Mouse (Mus musculus) forebrain, embryonic 11.5 days (tissue): ENCODE results near the gene Gli1. TPM values are rescaled to one million over a fixed set of nuclear protein-coding genes. Genes with fewer than 3 reads are reported as not detected.
A peak's percentile ranks its signal among the peaks of the same experiment; 100 is the strongest.

Experiments used
- ATAC-seq: fragments of 200-750 bp; cut with Nextera tagmentation; replicated peaks from 2 replicates; pipeline ENCODE4 v1.8.0; 2017; ENCODE audit warnings: moderate TSS enrichment; ENCODE audit not compliant: low FRiP score
- DNase-seq: peaks from one replicate; pipeline ENCODE4 v3.0.0-alpha.2; 2017; ENCODE audit warnings: low spot score
- H3K27ac ChIP-seq: fragments of 300-500 bp; sonication (generic); 2 replicates; pipeline ENCODE4 v1.5.1; 2014; ENCODE audit warnings: low read depth, low read length
- H3K27me3 ChIP-seq: fragments of 300-500 bp; sonication (generic); 2 replicates; pipeline ENCODE4 v1.6.1; 2014; ENCODE audit warnings: mild to moderate bottlenecking, low read length, mixed read lengths; ENCODE audit not compliant: control insufficient read depth, insufficient read depth
- H3K36me3 ChIP-seq: fragments of 300-500 bp; sonication (generic); 2 replicates; pipeline ENCODE4 v1.6.1; 2014; ENCODE audit warnings: mild to moderate bottlenecking, low read length, moderate library complexity, mixed read lengths; ENCODE audit not compliant: control insufficient read depth, insufficient read depth
- H3K4me1 ChIP-seq: fragments of 300-500 bp; sonication (generic); replicated peaks from 2 replicates; pipeline ENCODE4 v1.6.1; 2014; ENCODE audit warnings: low read length, mixed read lengths; ENCODE audit not compliant: control insufficient read depth, insufficient read depth
- H3K4me2 ChIP-seq: fragments of 300-500 bp; sonication (generic); 2 replicates; pipeline ENCODE4 v1.6.1; 2014; ENCODE audit warnings: low read depth, mild to moderate bottlenecking, low read length, moderate library complexity, mixed read lengths; ENCODE audit not compliant: severe bottlenecking
- H3K4me3 ChIP-seq: fragments of 300-500 bp; sonication (generic); 2 replicates; pipeline ENCODE4 v1.5.1; 2014; ENCODE audit warnings: low read depth, low read length
- H3K9ac ChIP-seq: fragments of 300-500 bp; sonication (generic); 2 replicates; pipeline ENCODE4 v1.6.1; 2014; ENCODE audit warnings: low read length
- H3K9me3 ChIP-seq: fragments of 300-500 bp; sonication (generic); 2 replicates; pipeline ENCODE4 v1.6.1; 2016; ENCODE audit warnings: low read length, mixed read lengths; ENCODE audit not compliant: control insufficient read depth
- WGBS: fragments of 180-500 bp; shearing (Covaris S2); extraction: QIAGEN DNeasy Blood & Tissue Kit; methylation state at CpG from one replicate; pipeline ENCODE4 v1.1.7; 2014; 5-methylcytosine and 5-hydroxymethylcytosine counted together
- polyA plus RNA-seq: library from polyadenylated mRNA; unstranded; fragments of >200 nt; fragmentation: Nextera tagmentation; extraction: Ambion mirVana; gene quantifications from 2 replicates; pipeline ENCODE4 v1.2.1, GENCODE M21; 2014

Gene Gli1
- polyA plus RNA-seq, 1 experiment from 2014 or later, result 6.1 TPM

DNA sequence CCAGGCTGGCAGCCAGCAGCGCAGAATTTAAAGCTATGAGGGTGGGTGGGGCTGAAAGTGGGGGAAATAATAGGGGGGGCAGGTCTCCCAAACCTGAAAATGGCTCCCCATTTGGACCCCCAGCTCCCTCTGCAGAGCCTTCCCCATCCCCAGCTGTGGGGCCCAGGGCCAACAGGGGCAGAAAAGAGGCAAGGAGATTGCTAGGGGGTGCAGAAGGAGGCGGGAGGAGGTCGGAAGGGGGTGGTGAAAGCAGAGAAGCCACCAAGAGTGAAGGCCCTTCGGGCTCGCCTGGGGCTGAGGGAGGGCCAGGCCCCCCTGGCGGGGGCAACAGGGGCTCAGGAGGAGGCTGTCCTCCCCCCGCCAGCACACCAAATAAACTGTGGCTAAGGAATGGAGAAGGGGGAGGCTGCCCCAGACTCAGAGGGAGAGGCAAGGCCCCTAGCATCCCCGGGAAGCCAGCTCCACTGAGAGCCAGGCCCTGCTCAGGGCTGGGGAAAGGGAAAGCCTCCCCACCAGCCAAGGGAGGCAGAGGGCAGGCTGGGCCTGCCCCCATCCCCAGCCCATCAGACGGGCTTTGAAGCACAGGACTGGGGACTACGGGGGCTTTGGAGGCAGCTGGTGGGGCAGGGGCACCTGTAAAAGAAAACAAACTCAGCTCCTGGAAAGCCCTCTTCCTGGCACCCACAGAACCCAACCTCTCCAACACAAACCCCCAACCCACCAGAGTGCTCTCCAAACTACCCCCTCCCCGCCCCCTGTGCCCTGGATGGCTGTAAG, 56.9 kb downstream of the Gli1 start:
- H3K4me2 ChIP-seq, result no peak overlapping the region
- no peaks in the 10 kb centered on the region for H3K27me3 ChIP-seq
- H3K36me3 ChIP-seq, result peaks cover 20% of the 10 kb centered on the region; the same call in 1 of the 2 replicates
- ATAC-seq (no peak), DNase-seq (peak; percentile 47)
- no peak overlapping the region for H3K4me3 ChIP-seq
- peaks cover 15% of the 10 kb centered on the region for H3K4me1 ChIP-seq
- H3K9ac ChIP-seq, result peak overlapping the region; percentile 20; the same call in 1 of the 2 replicates
- H3K27ac ChIP-seq, result no peak overlapping the region
- no peaks in the 10 kb centered on the region for H3K9me3 ChIP-seq
- 74% methylated on average over 11 of the region's 11 CpGs for WGBS

DNA sequence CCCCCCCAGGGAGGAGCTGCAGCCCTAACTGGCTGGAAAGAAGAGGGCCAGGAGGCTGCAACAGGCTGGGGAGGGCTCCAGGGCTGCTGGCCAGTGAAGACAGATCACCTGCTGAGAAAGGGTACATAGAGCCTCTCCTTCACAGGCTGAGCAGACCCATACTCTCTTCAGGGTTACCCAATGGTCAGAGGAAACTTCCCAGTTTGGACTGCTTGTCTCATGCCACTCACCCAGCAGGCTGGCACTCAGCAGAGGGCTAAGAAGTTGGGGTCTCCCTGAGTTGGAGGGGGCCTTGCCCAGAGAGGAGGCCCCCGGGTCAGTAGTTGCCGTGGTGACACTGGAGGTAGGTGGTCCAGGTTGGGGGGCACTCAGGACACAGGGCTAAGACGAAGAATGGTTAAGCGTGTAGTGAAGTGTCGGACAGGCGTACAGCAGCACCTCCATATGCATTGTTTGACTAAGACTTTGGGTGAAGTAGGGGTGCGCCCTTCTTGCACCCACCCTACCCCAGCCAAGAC, 57.6 kb downstream of the Gli1 start:
- H3K9ac ChIP-seq, result no peak overlapping the region
- H3K4me2 ChIP-seq, result no peak overlapping the region
- DNase-seq (peak; percentile 51), ATAC-seq (no peak)
- H3K4me1 ChIP-seq, result peaks cover 15% of the 10 kb centered on the region
- H3K4me3 ChIP-seq, result no peak overlapping the region
- peaks cover 22% of the 10 kb centered on the region for H3K36me3 ChIP-seq
- H3K9me3 ChIP-seq, result no peaks in the 10 kb centered on the region
- WGBS, result 92% methylated on average over 7 of the region's 7 CpGs
- H3K27me3 ChIP-seq, result no peaks in the 10 kb centered on the region
- no peak overlapping the region for H3K27ac ChIP-seq

DNA sequence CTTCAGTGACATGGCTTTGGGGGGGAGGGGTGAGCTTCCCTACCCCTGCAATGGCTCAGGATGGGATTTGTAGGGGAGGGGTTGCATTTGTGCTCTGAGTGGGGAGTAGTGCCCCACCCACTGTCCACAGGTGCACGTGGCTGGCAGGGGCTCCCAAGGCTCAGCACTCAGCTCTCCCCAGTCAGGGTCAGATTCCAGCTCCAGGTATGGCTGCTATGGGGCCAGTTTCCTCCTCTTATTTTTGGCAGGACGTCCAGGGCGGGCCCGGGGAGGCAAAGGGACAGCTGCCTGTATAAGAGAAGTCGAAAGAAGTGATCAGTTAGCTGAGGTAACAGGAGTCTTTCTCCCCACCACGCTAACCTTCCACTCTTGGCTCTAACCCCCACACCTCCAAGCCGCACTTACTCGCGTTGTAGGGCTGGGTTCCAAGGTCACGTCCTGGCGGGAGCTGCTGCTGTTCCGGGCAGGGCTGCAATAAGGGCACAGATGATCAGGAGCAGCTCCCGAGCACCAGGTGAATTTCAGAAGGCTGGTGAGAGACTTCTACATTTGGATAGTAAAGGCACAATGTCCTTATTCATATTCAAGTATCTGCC, 59.1 kb downstream of the Gli1 start:
- Histone ChIP-seq H3K4me2 (no peak overlapping the region), H3K36me3 (peaks cover 22% of the 10 kb centered on the region), H3K9ac (no peak overlapping the region), H3K9me3 (no peaks in the 10 kb centered on the region), H3K4me3 (no peak overlapping the region), H3K4me1 (peaks cover 13% of the 10 kb centered on the region), H3K27ac (no peak overlapping the region), H3K27me3 (no peaks in the 10 kb centered on the region)
- peak; percentile 43 for DNase-seq
- no peak for ATAC-seq
- WGBS, result 88% methylated on average over 13 of the region's 13 CpGs

DNA sequence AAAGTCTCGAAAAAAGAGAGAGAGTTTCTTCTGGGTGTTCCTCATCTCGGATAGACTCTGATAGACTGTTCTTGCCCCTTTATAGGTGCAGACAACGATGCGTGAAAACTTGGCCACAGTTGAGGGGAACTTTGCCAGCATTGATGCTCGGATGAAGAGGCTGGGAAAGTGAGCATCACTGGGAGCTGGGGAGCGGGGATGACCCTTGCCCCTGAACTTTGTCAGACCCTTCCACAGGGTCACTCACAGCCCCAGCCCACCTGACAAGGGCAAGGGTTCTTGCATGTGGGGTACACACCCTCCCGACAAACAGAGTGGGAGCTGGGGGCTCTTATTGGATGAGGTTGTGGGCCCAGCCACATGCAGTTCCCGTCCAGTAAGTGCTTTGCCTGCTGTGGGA, 60.5 kb downstream of the Gli1 start:
- no peak for ATAC-seq
- DNase-seq, result no peak
- H3K27me3 ChIP-seq, result no peaks in the 10 kb centered on the region
- H3K9me3 ChIP-seq, result no peaks in the 10 kb centered on the region
- WGBS, result 92% methylated on average over 8 of the region's 8 CpGs
- no peak overlapping the region for H3K27ac ChIP-seq
- peaks cover 22% of the 10 kb centered on the region for H3K36me3 ChIP-seq
- no peak overlapping the region for H3K4me3 ChIP-seq
- H3K4me2 ChIP-seq, result no peak overlapping the region
- H3K9ac ChIP-seq, result no peak overlapping the region
- H3K4me1 ChIP-seq, result no peaks in the 10 kb centered on the region

Other genes starting within 250 kb of the Gli1 start
- 51.1 and 57.9 TPM in 2 replicates for gene Os9, start 220.8 kb downstream of the Gli1 start, polyA plus RNA-seq
- 7.8 and 8.4 TPM in 2 replicates for gene B4galnt1, start 176.7 kb downstream of the Gli1 start, polyA plus RNA-seq
- gene Slc26a10, start 161.3 kb downstream of the Gli1 start, polyA plus RNA-seq, result 0.93 and 1.1 TPM in 2 replicates
- 31.6 and 33.5 TPM in 2 replicates for gene Arhgef25, start 151.9 kb downstream of the Gli1 start, polyA plus RNA-seq
- 157 and 170 TPM in 2 replicates for gene Dtx3, start 146.2 kb downstream of the Gli1 start, polyA plus RNA-seq
- gene Pip4k2c, start 130.4 kb downstream of the Gli1 start, polyA plus RNA-seq, result 16.4 and 17.2 TPM in 2 replicates
- 21.7 and 23.6 TPM in 2 replicates for gene Kif5a, start 78.6 kb downstream of the Gli1 start, polyA plus RNA-seq
- 202 and 207 TPM in 2 replicates for gene Dctn2, start 75.6 kb downstream of the Gli1 start, polyA plus RNA-seq
- gene Mbd6, start 53.0 kb downstream of the Gli1 start, polyA plus RNA-seq, result 22.6 and 24.0 TPM in 2 replicates
- gene Mars, start 30.2 kb downstream of the Gli1 start, polyA plus RNA-seq, result 191 and 195 TPM in 2 replicates
- 0.88 and 1.7 TPM in 2 replicates for gene Arhgap9, start 20.0 kb downstream of the Gli1 start, polyA plus RNA-seq
- 0.05 and 0.07 TPM in 2 replicates for gene Inhbe, start 12.4 kb upstream of the Gli1 start, polyA plus RNA-seq
- not detected in 2 replicates for gene Inhbc, start 28.5 kb upstream of the Gli1 start, polyA plus RNA-seq
- gene R3hdm2, start 38.4 kb upstream of the Gli1 start, polyA plus RNA-seq, result 34.7 and 44.6 TPM in 2 replicates
- not detected in 2 replicates for gene Stac3, start 159.7 kb upstream of the Gli1 start, polyA plus RNA-seq
- 5.9 and 6.1 TPM in 2 replicates for gene Ndufa4l2, start 173.0 kb upstream of the Gli1 start, polyA plus RNA-seq
- gene Shmt2, start 180.5 kb upstream of the Gli1 start, polyA plus RNA-seq, result 112 and 123 TPM in 2 replicates
- gene Nxph4, start 192.6 kb upstream of the Gli1 start, polyA plus RNA-seq, result 37.6 and 40.4 TPM in 2 replicates